20 mouse cellular contexts compared by ENCODE assay signal in genomic region chr7:45626571-45627076, GRCm38 (mm10). TPM values are rescaled to one million over a fixed set of nuclear protein-coding genes. Genes with fewer than 3 reads are reported as not detected.
DNase-seq lines count a peak whose midpoint lies in the region; ATAC-seq and TF ChIP-seq lines count a peak whose summit lies in the region.
"Had no signal": no experiment of that assay in that cellular context is flagged by ENCODE, and none has a peak within 500 bp of the region (broad histone marks: within the 10 kb centered on the region; RNA-seq: fewer than 3 reads in every experiment).

No protein-coding gene starts in this region.

- no peak for ATAC-seq in liver, embryonic 11.5 days (replicated peaks; ENCODE audit: low FRiP score)
- ATAC-seq in forebrain, embryonic 13.5 days: no peak
- ATAC-seq: hindbrain, postnatal 0 days had no signal

- H3K4me1 ChIP-seq in heart, adult 2 months (ENCODE audit: control insufficient read depth, insufficient read depth, low read length): peaks cover 2% of the 10 kb centered on the region; the same call in 1 of the 2 replicates
- peaks cover 12% of the 10 kb centered on the region for H3K4me1 ChIP-seq in liver, embryonic 11.5 days (replicated peaks; ENCODE audit: control insufficient read depth, insufficient read depth, low read length)
- H3K4me1 ChIP-seq in hindbrain, embryonic 10.5 days (replicated peaks): peaks cover 10% of the 10 kb centered on the region
- peaks cover 7% of the 10 kb centered on the region; the same call in 1 of the 2 replicates for H3K4me1 ChIP-seq in forebrain, embryonic 13.5 days

- TF ChIP-seq CTCF in heart, adult 2 months (IDR thresholded peaks at IDR 0.05): no peak
- no peak for TF ChIP-seq CTCF in layer of hippocampus, adult 2 months (conservative IDR thresholded peaks at IDR 0.05)

- TF ChIP-seq POLR2A in heart, adult 2 months (IDR thresholded peaks at IDR 0.05; ENCODE audit: insufficient read depth, low read depth, low read length): no peak

- H3K27ac ChIP-seq in heart, adult 2 months: peak overlapping the region; percentile 96
- H3K27ac ChIP-seq in layer of hippocampus, adult 2 months: peak overlapping the region; percentile 46; the same call in 1 of the 2 replicates
- H3K27ac ChIP-seq in liver, embryonic 11.5 days (ENCODE audit: low read depth, low read length): peak overlapping the region; percentile 25; the same call in 1 of the 2 replicates
- H3K27ac ChIP-seq in hindbrain, embryonic 10.5 days: no peak overlapping the region
- H3K27ac ChIP-seq in forebrain, embryonic 13.5 days: no peak overlapping the region
- H3K27ac ChIP-seq: hindbrain, postnatal 0 days; limb, embryonic 13.5 days had no signal

- H3K27me3 ChIP-seq in heart, adult 2 months (ENCODE audit: control insufficient read depth, insufficient read depth, low read length): no peaks in the 10 kb centered on the region
- peaks cover 32% of the 10 kb centered on the region for H3K27me3 ChIP-seq in liver, embryonic 11.5 days (replicated peaks; ENCODE audit: control insufficient read depth, insufficient read depth, low read length)
- H3K27me3 ChIP-seq in hindbrain, embryonic 10.5 days (ENCODE audit: insufficient read depth, poor library complexity, severe bottlenecking): peaks cover 66% of the 10 kb centered on the region
- peaks cover 23% of the 10 kb centered on the region for H3K27me3 ChIP-seq in forebrain, embryonic 13.5 days

- H3K9me3 ChIP-seq in liver, embryonic 11.5 days (ENCODE audit: control insufficient read depth, low read length): no peaks in the 10 kb centered on the region
- no peaks in the 10 kb centered on the region for H3K9me3 ChIP-seq in hindbrain, embryonic 10.5 days
- no peaks in the 10 kb centered on the region for H3K9me3 ChIP-seq in forebrain, embryonic 13.5 days (replicated peaks)
- H3K9me3 ChIP-seq: limb, embryonic 13.5 days had no signal

- peaks cover 8% of the 10 kb centered on the region for H3K36me3 ChIP-seq in heart, adult 2 months (ENCODE audit: control insufficient read depth, insufficient read depth, low read length)
- no peaks in the 10 kb centered on the region; the same call in 1 of the 2 replicates for H3K36me3 ChIP-seq in liver, embryonic 11.5 days (ENCODE audit: control insufficient read depth, insufficient read depth, low read length)
- no peaks in the 10 kb centered on the region for H3K36me3 ChIP-seq in hindbrain, embryonic 10.5 days
- H3K36me3 ChIP-seq in forebrain, embryonic 13.5 days (ENCODE audit: poor library complexity, severe bottlenecking): no peaks in the 10 kb centered on the region
- H3K36me3 ChIP-seq: limb, embryonic 13.5 days had no signal

- peak overlapping the region; percentile 78 for H3K9ac ChIP-seq in heart, adult 2 months (ENCODE audit: low read depth, low read length)
- no peak overlapping the region for H3K9ac ChIP-seq in liver, embryonic 11.5 days (ENCODE audit: low read depth, low read length)
- no peak overlapping the region for H3K9ac ChIP-seq in forebrain, embryonic 13.5 days
- H3K9ac ChIP-seq: limb, embryonic 13.5 days had no signal

- 64% methylated on average over 7 of the region's 7 CpGs for WGBS in heart, adult 2 months
- 67% methylated on average over 7 of the region's 7 CpGs for WGBS in liver, embryonic 11.5 days
- WGBS in hindbrain, embryonic 10.5 days: 86% methylated on average over 7 of the region's 7 CpGs
- 90% methylated on average over 7 of the region's 7 CpGs for WGBS in forebrain, embryonic 13.5 days

- peak overlapping the region; percentile 65 for H3K4me3 ChIP-seq in heart, adult 2 months
- no peak overlapping the region for H3K4me3 ChIP-seq in layer of hippocampus, adult 2 months
- H3K4me3 ChIP-seq in liver, embryonic 11.5 days (ENCODE audit: low read depth, low read length): no peak overlapping the region
- no peak overlapping the region for H3K4me3 ChIP-seq in hindbrain, embryonic 10.5 days
- no peak overlapping the region for H3K4me3 ChIP-seq in forebrain, embryonic 13.5 days

- intact Hi-C loops in heart, adult 2 months (cut with DNase I): loop anchor here (1.0 to 2.0 kb wide), 2 partner anchors 14 to 38 kb away; no protein-coding TSS in a partner anchor

- no peak overlapping the region for H3K4me2 ChIP-seq in liver, embryonic 11.5 days
- no peak overlapping the region for H3K4me2 ChIP-seq in forebrain, embryonic 13.5 days
- H3K4me2 ChIP-seq: limb, embryonic 13.5 days had no signal

- no peaks in the 10 kb centered on the region; the same call in 1 of the 2 replicates for H3K79me2 ChIP-seq in heart, adult 2 months (replicated peaks; ENCODE audit: control insufficient read depth, insufficient read depth, low read length)

- TF ChIP-seq EP300 in heart, adult 2 months (IDR thresholded peaks at IDR 0.05; ENCODE audit: insufficient read depth, low read depth, low read length): no peak

- no peak for DNase-seq in heart, adult 2 months
- no peak for DNase-seq in heart, postnatal 4 days
- DNase-seq in layer of hippocampus, adult 2 months (ENCODE audit: low spot score in 2 of 2): no peak
- no peak for DNase-seq in layer of hippocampus, postnatal 10 days (ENCODE audit: low spot score in 2 of 2)
- DNase-seq in liver, embryonic 11.5 days (ENCODE audit: low spot score): no peak
- peak; percentile 46 for DNase-seq in lung, postnatal 14 days
- DNase-seq in hindbrain, embryonic 10.5 days (ENCODE audit: low spot score): no peak
- DNase-seq: cerebellum, adult 2 months; layer of hippocampus, postnatal 36 days had no signal

RNA-seq across cellular contexts. Expression of gene Rasip1, which starts 0.7 kb away (rescaled TPM):
- 10 to 100 TPM; 25.0 to 25.5 TPM for total RNA-seq in heart, adult 2 months (2021)
- polyA plus RNA-seq in heart, adult 2 months (2012; rRNA removed): 30.5 and 30.9 TPM in 2 replicates
- total RNA-seq in heart, postnatal 4 days (2021): 10 to 100 TPM; 50.0 to 50.5 TPM
- 1 to 10 TPM; 6.1 to 7.4 TPM for total RNA-seq in layer of hippocampus, adult 2 months (2021)
- total RNA-seq in layer of hippocampus, postnatal 10 days (2021): 10 to 100 TPM; 13.9 to 14.5 TPM
- polyA plus RNA-seq in liver, embryonic 11.5 days (2014; fragmentation: Nextera tagmentation; extraction: Ambion mirVana): 8.0 and 9.3 TPM in 2 replicates
- polyA plus RNA-seq in hindbrain, embryonic 10.5 days (2016; fragmentation: Nextera tagmentation; extraction: Ambion mirVana): 6.4 and 9.3 TPM in 2 replicates
- polyA plus RNA-seq in forebrain, embryonic 13.5 days (2015; fragmentation: Nextera tagmentation; extraction: Ambion mirVana): 5.7 TPM in 2 replicates
- total RNA-seq: megakaryocyte-erythroid progenitor cell, adult 5-6 weeks had no signal

RNA-seq across cellular contexts. Expression of gene Izumo1, which starts 5.0 kb away (rescaled TPM):
- total RNA-seq in heart, adult 2 months (2021): under 1 TPM; 0.26 to 0.27 TPM
- polyA plus RNA-seq in heart, adult 2 months (2012; rRNA removed): 0.29 and 0.70 TPM in 2 replicates
- total RNA-seq in heart, postnatal 4 days (2021): under 1 TPM; 0.56 to 0.60 TPM
- not detected for total RNA-seq in layer of hippocampus, adult 2 months (2021)
- total RNA-seq in layer of hippocampus, postnatal 10 days (2021): not detected
- 0.21 and 0.22 TPM in 2 replicates for polyA plus RNA-seq in liver, embryonic 11.5 days (2014; fragmentation: Nextera tagmentation; extraction: Ambion mirVana)
- polyA plus RNA-seq in hindbrain, embryonic 10.5 days (2016; fragmentation: Nextera tagmentation; extraction: Ambion mirVana): 0.19 TPM in 1 of 2 replicates, not detected in the other
- 0.10 TPM in 1 of 2 replicates, not detected in the other for polyA plus RNA-seq in forebrain, embryonic 13.5 days (2015; fragmentation: Nextera tagmentation; extraction: Ambion mirVana)
- total RNA-seq: layer of hippocampus, postnatal 36 days; megakaryocyte-erythroid progenitor cell, adult 5-6 weeks; monocyte, adult 5-6 weeks had no signal
- polyA plus RNA-seq: neural tube, embryonic 14.5 days had no signal

RNA-seq across cellular contexts. Expression of gene Fut1, which starts 9.5 kb away (rescaled TPM):
- not detected for total RNA-seq in heart, adult 2 months (2021)
- polyA plus RNA-seq in heart, adult 2 months (2012; rRNA removed): 0.25 TPM in 1 of 2 replicates, not detected in the other
- total RNA-seq in heart, postnatal 4 days (2021): not detected
- not detected for total RNA-seq in layer of hippocampus, adult 2 months (2021)
- under 1 TPM; 0.20 to 0.71 TPM for total RNA-seq in layer of hippocampus, postnatal 10 days (2021)
- not detected in 2 replicates for polyA plus RNA-seq in liver, embryonic 11.5 days (2014; fragmentation: Nextera tagmentation; extraction: Ambion mirVana)
- 0.20 TPM in 1 of 2 replicates, not detected in the other for polyA plus RNA-seq in hindbrain, embryonic 10.5 days (2016; fragmentation: Nextera tagmentation; extraction: Ambion mirVana)
- not detected in 2 replicates for polyA plus RNA-seq in forebrain, embryonic 13.5 days (2015; fragmentation: Nextera tagmentation; extraction: Ambion mirVana)
- total RNA-seq: adrenal gland, adult 18-20 months; gastrocnemius, postnatal 4 days; hindbrain, postnatal 0 days; layer of hippocampus, postnatal 36 days; megakaryocyte-erythroid progenitor cell, adult 5-6 weeks; monocyte, adult 5-6 weeks had no signal
- polyA plus RNA-seq: hindbrain, postnatal 0 days; neural tube, embryonic 14.5 days had no signal

RNA-seq across cellular contexts. Expression of gene Fgf21, which starts 11.3 kb away (rescaled TPM):
- total RNA-seq in heart, adult 2 months (2021): not detected
- polyA plus RNA-seq in heart, adult 2 months (2012; rRNA removed): not detected in 2 replicates
- not detected for total RNA-seq in heart, postnatal 4 days (2021)
- not detected for total RNA-seq in layer of hippocampus, adult 2 months (2021)
- not detected for total RNA-seq in layer of hippocampus, postnatal 10 days (2021)
- 0.23 TPM in 1 of 2 replicates, not detected in the other for polyA plus RNA-seq in liver, embryonic 11.5 days (2014; fragmentation: Nextera tagmentation; extraction: Ambion mirVana)
- polyA plus RNA-seq in hindbrain, embryonic 10.5 days (2016; fragmentation: Nextera tagmentation; extraction: Ambion mirVana): not detected in 2 replicates
- polyA plus RNA-seq in forebrain, embryonic 13.5 days (2015; fragmentation: Nextera tagmentation; extraction: Ambion mirVana): 0.19 TPM in 1 of 2 replicates, not detected in the other
- total RNA-seq: gastrocnemius, postnatal 4 days; hindbrain, postnatal 0 days; layer of hippocampus, postnatal 36 days; megakaryocyte-erythroid progenitor cell, adult 5-6 weeks; monocyte, adult 5-6 weeks had no signal
- polyA plus RNA-seq: brain, embryonic 14.5 days; cerebellum, adult 2 months; embryonic facial prominence, embryonic 11.5 days; frontal cortex, adult 2 months; hindbrain, postnatal 0 days; neural tube, embryonic 14.5 days had no signal

RNA-seq across cellular contexts. Expression of gene Mamstr, which starts 13.2 kb away (rescaled TPM):
- 1 to 10 TPM; 3.8 to 4.0 TPM for total RNA-seq in heart, adult 2 months (2021)
- 11.3 and 12.0 TPM in 2 replicates for polyA plus RNA-seq in heart, adult 2 months (2012; rRNA removed)
- total RNA-seq in heart, postnatal 4 days (2021): 10 to 100 TPM in 1 of 2 experiments, 1 to 10 TPM in 1; 8.8 to 11.7 TPM
- total RNA-seq in layer of hippocampus, adult 2 months (2021): 1 to 10 TPM; 1.2 to 4.8 TPM
- total RNA-seq in layer of hippocampus, postnatal 10 days (2021): 1 to 10 TPM; 1.7 TPM
- polyA plus RNA-seq in liver, embryonic 11.5 days (2014; fragmentation: Nextera tagmentation; extraction: Ambion mirVana): 0.69 and 0.73 TPM in 2 replicates
- 2.6 and 2.9 TPM in 2 replicates for polyA plus RNA-seq in hindbrain, embryonic 10.5 days (2016; fragmentation: Nextera tagmentation; extraction: Ambion mirVana)
- polyA plus RNA-seq in forebrain, embryonic 13.5 days (2015; fragmentation: Nextera tagmentation; extraction: Ambion mirVana): 1.8 and 3.8 TPM in 2 replicates
- total RNA-seq: megakaryocyte-erythroid progenitor cell, adult 5-6 weeks had no signal

Comparison
In these comparisons a context has a peak if more than half of its experiments do, and no peak if none do; other contexts are left out.
1. H3K27ac ChIP-seq: peak in heart, adult 2 months (single experiment), layer of hippocampus, adult 2 months (single experiment) and liver, embryonic 11.5 days (single experiment); none in hindbrain, embryonic 10.5 days (single experiment) and forebrain, embryonic 13.5 days (single experiment).